Mouse (Mus musculus) hindbrain, embryonic 11.5 days (tissue): Measurements from ENCODE around the gene Erich2. TPM values are rescaled to one million over a fixed set of nuclear protein-coding genes. Genes with fewer than 3 reads are reported as not detected.

ENCODE experiments used
- ATAC-seq: fragments of 200-750 bp; cut with Nextera tagmentation; 2 replicates; pipeline ENCODE4 v1.8.0; 2017; ENCODE audit warnings: mild to moderate bottlenecking, moderate TSS enrichment, moderate library complexity; ENCODE audit not compliant: low FRiP score
- DNase-seq: peaks from one replicate; pipeline ENCODE4 v3.0.0-alpha.2; 2015; ENCODE audit warnings: low spot score
- H3K27ac ChIP-seq: fragments of 300-500 bp; sonication (generic); 2 replicates; pipeline ENCODE4 v1.5.1; 2014; ENCODE audit warnings: mild to moderate bottlenecking, low read depth, low read length
- H3K27me3 ChIP-seq: fragments of 300-500 bp; sonication (generic); 2 replicates; pipeline ENCODE4 v1.6.1; 2014; ENCODE audit warnings: mild to moderate bottlenecking, low read length, moderate library complexity, mixed read lengths; ENCODE audit not compliant: control insufficient read depth, insufficient read depth
- H3K36me3 ChIP-seq: fragments of 300-500 bp; sonication (generic); 2 replicates; pipeline ENCODE4 v1.6.1; 2014; ENCODE audit warnings: mild to moderate bottlenecking, low read length, moderate library complexity, mixed read lengths; ENCODE audit not compliant: control insufficient read depth, insufficient read depth
- H3K4me1 ChIP-seq: fragments of 300-500 bp; sonication (generic); replicated peaks from 2 replicates; pipeline ENCODE4 v1.6.1; 2014; ENCODE audit warnings: low read length, mixed read lengths; ENCODE audit not compliant: control insufficient read depth, insufficient read depth
- H3K4me2 ChIP-seq: fragments of 300-500 bp; sonication (generic); replicated peaks from 2 replicates; pipeline ENCODE4 v1.6.1; 2014; ENCODE audit warnings: mild to moderate bottlenecking, low read depth, low read length
- H3K4me3 ChIP-seq: fragments of 300-500 bp; sonication (generic); 2 replicates; pipeline ENCODE4 v1.5.1; 2014; ENCODE audit warnings: low read depth, low read length
- H3K9ac ChIP-seq: fragments of 300-500 bp; sonication (generic); 2 replicates; pipeline ENCODE4 v1.6.1; 2014; ENCODE audit warnings: low read depth, low read length
- H3K9me3 ChIP-seq: fragments of 300-500 bp; sonication (generic); 2 replicates; pipeline ENCODE4 v1.6.1; 2016; ENCODE audit warnings: low read length; ENCODE audit not compliant: control insufficient read depth
- WGBS: fragments of 180-500 bp; shearing (Covaris S2); extraction: QIAGEN DNeasy Blood & Tissue Kit; methylation state at CpG from one replicate; pipeline ENCODE4 v1.1.7; 2014; 5-methylcytosine and 5-hydroxymethylcytosine counted together
- polyA plus RNA-seq: library from polyadenylated mRNA; unstranded; fragments of >200 nt; fragmentation: Nextera tagmentation; extraction: Ambion mirVana; gene quantifications from 2 replicates; pipeline ENCODE4 v1.2.1, GENCODE M21; 2014

Gene Erich2
- 1.2 and 2.1 TPM in 2 replicates for polyA plus RNA-seq

- 14% methylated on average over 10 of the region's 10 CpGs for WGBS
- H3K9me3 ChIP-seq, result no peaks in the 10 kb centered on the region
These were observed at the start of gene Erich2 for GRCm38 (mm10) chr2:70508496-70508895. Gene Erich2, plus strand, starts transcription at chr2:70508819.

GRCm38 (mm10) chr2:70463606-70464005 lies 45.0 kb upstream of the Erich2 start:
- no peaks in the 10 kb centered on the region for H3K4me1 ChIP-seq
- no peak overlapping the region for H3K4me2 ChIP-seq
- H3K27ac ChIP-seq, result no peak overlapping the region
- DNase-seq (no peak), ATAC-seq (no peak)
- WGBS, result 87% methylated on average over 1 of the region's 1 CpGs
- no peak overlapping the region for H3K4me3 ChIP-seq
- H3K9me3 ChIP-seq, result no peaks in the 10 kb centered on the region
- H3K27me3 ChIP-seq, result no peaks in the 10 kb centered on the region
- H3K36me3 ChIP-seq, result no peaks in the 10 kb centered on the region
- H3K9ac ChIP-seq, result no peak overlapping the region

More at GRCm38 (mm10) chr2:70508496-70508895, at the start of gene Erich2:
- Histone ChIP-seq H3K4me2 (peak within 1 kb of the TSS; percentile 84), H3K27ac (no peak within 1 kb of the TSS), H3K36me3 (no peaks in the 10 kb centered on the region), H3K9ac (peak within 1 kb of the TSS; percentile 40), H3K4me3 (peak within 1 kb of the TSS; percentile 41), H3K4me1 (no peaks in the 10 kb centered on the region), H3K27me3 (no peaks in the 10 kb centered on the region)
- DNase-seq (no peak), ATAC-seq (no peak)

DNA sequence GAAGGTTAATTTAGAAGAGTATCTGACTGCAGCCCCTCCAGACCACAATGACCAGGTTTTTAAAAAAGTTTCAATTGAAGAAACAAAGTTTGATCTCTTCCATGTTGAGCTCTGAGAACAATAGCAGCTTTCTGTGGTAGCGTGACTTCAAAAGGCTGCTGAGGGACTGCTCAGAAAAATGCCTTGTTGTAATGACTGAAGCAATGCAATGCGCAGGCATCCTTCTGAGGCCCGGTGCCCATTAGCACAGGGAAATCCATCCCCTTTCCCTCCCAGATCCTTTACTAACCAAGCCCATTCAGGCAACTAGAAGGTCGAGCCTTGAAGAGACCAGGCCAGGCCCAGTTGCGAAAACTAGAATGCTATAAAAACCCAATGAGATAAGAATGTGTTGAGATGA lies 37.5 kb upstream of the Erich2 start:
- peaks cover 45% of the 10 kb centered on the region for H3K27me3 ChIP-seq
- 5% methylated on average over 5 of the region's 5 CpGs for WGBS
- ATAC-seq (no peak), DNase-seq (peak; percentile 32)
- H3K9me3 ChIP-seq, result no peaks in the 10 kb centered on the region
- H3K4me2 ChIP-seq, result no peak overlapping the region
- H3K4me3 ChIP-seq, result no peak overlapping the region
- peaks cover 11% of the 10 kb centered on the region for H3K4me1 ChIP-seq
- H3K36me3 ChIP-seq, result no peaks in the 10 kb centered on the region
- no peak overlapping the region for H3K9ac ChIP-seq
- no peak overlapping the region for H3K27ac ChIP-seq

DNA sequence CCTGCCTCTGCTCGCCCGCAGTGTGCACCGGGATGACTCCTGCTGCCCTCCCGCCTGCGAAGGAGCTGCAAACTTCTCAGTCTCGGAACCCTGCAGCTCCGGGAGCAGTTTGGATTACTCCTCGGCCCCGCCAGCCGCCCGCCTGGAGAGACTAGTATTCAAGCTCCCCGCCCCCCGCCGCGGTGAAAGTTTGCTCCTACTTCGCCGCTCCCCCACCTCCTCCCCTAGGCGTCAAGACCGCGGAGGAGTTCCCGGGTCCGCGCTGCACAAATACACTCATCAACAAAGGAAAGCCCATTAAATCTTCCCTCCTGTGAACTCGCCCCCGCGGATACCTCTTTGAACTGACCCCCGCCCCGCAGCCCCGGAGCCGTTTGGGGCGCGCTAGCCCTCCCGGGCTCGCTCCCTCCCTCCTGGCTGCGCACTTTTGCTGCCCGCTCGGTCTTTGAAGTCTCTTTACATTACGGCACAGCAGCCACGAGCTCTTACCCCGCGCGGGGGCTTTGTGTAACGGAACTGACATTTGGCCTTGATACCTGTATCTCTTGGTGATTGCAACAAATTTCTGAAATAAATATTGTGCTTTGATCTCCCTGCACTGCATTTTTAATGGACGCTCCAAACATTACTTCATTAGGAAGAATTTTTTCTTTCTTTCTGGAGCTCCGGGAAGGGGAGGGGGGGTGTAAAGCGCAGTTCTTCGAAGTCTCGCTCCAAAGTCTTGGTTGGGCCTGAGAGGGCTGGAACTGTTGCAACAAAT lies 36.6 kb upstream of the Erich2 start:
- Histone ChIP-seq H3K4me2 (peak overlapping the region; percentile 52), H3K9me3 (no peaks in the 10 kb centered on the region), H3K27me3 (peaks cover 54% of the 10 kb centered on the region), H3K9ac (no peak overlapping the region), H3K36me3 (no peaks in the 10 kb centered on the region), H3K4me1 (peaks cover 11% of the 10 kb centered on the region), H3K4me3 (peak overlapping the region; percentile 32), H3K27ac (no peak overlapping the region)
- DNase-seq, result peak; percentile 59
- WGBS, result under 1% methylated on average over 48 of the region's 48 CpGs
- no peak for ATAC-seq

GRCm38 (mm10) chr2:70497715-70498318 lies 10.8 kb upstream of the Erich2 start:
- no peaks in the 10 kb centered on the region for H3K9me3 ChIP-seq
- ATAC-seq (no peak), DNase-seq (no peak)
- no peaks in the 10 kb centered on the region for H3K4me1 ChIP-seq
- H3K27ac ChIP-seq, result no peak overlapping the region
- H3K27me3 ChIP-seq, result no peaks in the 10 kb centered on the region
- no peaks in the 10 kb centered on the region for H3K36me3 ChIP-seq
- H3K9ac ChIP-seq, result no peak overlapping the region
- H3K4me3 ChIP-seq, result no peak overlapping the region
- 47% methylated on average over 13 of the region's 13 CpGs for WGBS
- no peak overlapping the region for H3K4me2 ChIP-seq

DNA sequence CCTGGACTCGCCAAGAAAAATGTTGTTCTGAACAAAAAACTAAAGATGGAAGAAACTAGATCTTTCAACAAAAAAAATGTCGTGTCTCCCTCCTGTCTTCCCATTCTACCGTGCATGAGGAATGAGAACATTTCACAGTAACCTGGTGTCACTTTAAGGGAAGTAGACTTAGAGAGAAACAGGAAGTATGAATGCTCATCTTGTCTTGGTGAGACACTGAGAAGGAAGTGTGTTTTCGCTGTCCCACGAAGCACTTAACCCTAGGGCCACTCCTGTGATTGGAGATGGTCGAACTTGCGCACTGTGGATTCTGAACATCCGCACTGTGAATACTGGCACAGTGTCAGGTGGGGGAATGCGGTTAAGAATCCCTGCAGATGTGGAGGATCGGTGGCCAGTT lies 5.2 kb upstream of the Erich2 start:
- Histone ChIP-seq H3K9me3 (no peaks in the 10 kb centered on the region), H3K36me3 (no peaks in the 10 kb centered on the region), H3K9ac (no peak overlapping the region), H3K4me1 (no peaks in the 10 kb centered on the region), H3K27me3 (no peaks in the 10 kb centered on the region), H3K27ac (no peak overlapping the region), H3K4me2 (no peak overlapping the region), H3K4me3 (no peak overlapping the region)
- ATAC-seq, result no peak
- WGBS, result 82% methylated on average over 10 of the region's 10 CpGs
- DNase-seq, result no peak

DNA sequence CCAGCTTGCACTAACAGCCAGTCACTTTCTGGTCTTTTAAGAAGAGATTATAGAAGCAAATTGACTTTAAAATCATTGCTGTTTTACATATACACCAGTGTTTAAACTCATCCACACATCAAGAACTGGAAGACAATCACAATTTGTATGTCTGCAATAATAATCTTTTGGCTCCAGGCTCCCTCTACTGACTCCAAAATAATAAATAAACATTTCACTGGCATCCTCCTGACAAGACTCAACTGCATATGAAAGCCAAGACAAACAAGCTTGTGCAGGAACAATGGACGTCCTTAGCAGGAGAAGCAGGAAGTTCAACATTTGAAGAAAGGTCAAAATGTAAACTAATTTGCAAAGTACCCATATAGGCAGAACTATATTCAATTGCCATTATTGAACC lies 3.4 kb upstream of the Erich2 start:
- H3K4me3 ChIP-seq, result no peak overlapping the region
- H3K9me3 ChIP-seq, result no peaks in the 10 kb centered on the region
- H3K36me3 ChIP-seq, result no peaks in the 10 kb centered on the region
- 52% methylated on average over 1 of the region's 1 CpGs for WGBS
- no peak overlapping the region for H3K9ac ChIP-seq
- H3K4me1 ChIP-seq, result no peaks in the 10 kb centered on the region
- no peak overlapping the region for H3K4me2 ChIP-seq
- no peaks in the 10 kb centered on the region for H3K27me3 ChIP-seq
- H3K27ac ChIP-seq, result no peak overlapping the region
- DNase-seq, result no peak
- ATAC-seq, result no peak

DNA sequence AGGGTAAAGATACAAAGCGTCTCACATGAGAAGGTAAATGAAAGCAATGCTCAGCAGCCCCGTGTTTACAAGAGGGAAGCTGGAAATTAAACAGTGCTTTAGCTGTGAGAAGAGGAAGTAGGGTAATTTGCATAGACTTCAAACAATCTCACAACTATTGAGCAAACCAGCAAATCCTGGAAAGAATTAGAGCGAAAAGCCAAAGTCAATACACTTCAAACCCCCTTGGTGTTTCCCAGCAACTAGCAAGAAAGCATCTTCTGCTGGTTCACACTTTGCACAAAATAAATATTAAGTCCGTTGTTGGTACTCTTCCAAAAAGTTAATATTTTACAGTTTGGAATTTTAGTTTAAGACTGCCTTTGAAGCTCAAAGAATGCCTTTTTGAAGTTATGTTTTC lies 2.7 kb upstream of the Erich2 start:
- Histone ChIP-seq H3K4me1 (no peaks in the 10 kb centered on the region), H3K9me3 (no peaks in the 10 kb centered on the region), H3K9ac (no peak overlapping the region), H3K27ac (no peak overlapping the region), H3K4me3 (no peak overlapping the region), H3K36me3 (no peaks in the 10 kb centered on the region), H3K27me3 (no peaks in the 10 kb centered on the region), H3K4me2 (no peak overlapping the region)
- DNase-seq, result no peak
- WGBS, result 44% methylated on average over 4 of the region's 4 CpGs
- no peak for ATAC-seq

GRCm38 (mm10) chr2:70506372-70506771 lies 2.2 kb upstream of the Erich2 start:
- no peak for ATAC-seq
- no peaks in the 10 kb centered on the region for H3K4me1 ChIP-seq
- H3K9me3 ChIP-seq, result no peaks in the 10 kb centered on the region
- H3K4me3 ChIP-seq, result no peak overlapping the region
- no peak overlapping the region for H3K27ac ChIP-seq
- 60% methylated on average over 2 of the region's 2 CpGs for WGBS
- no peaks in the 10 kb centered on the region for H3K27me3 ChIP-seq
- no peak for DNase-seq
- H3K36me3 ChIP-seq, result no peaks in the 10 kb centered on the region
- no peak overlapping the region for H3K9ac ChIP-seq
- no peak overlapping the region for H3K4me2 ChIP-seq
